Mouse (Mus musculus) midbrain, postnatal 0 days (tissue): ENCODE results near the gene Fscn1. TPM values are rescaled to one million over a fixed set of nuclear protein-coding genes. Genes with fewer than 3 reads are reported as not detected.
A peak's percentile ranks its signal among the peaks of the same experiment; 100 is the strongest.

ENCODE experiments used
- ATAC-seq: fragments of 200-750 bp; cut with Nextera tagmentation; 2 replicates; pipeline ENCODE4 v1.8.0; 2017; ENCODE audit warnings: moderate number of reproducible peaks, mild to moderate bottlenecking, moderate TSS enrichment, moderate library complexity; ENCODE audit not compliant: low FRiP score
- DNase-seq: peaks from one replicate; pipeline ENCODE4 v3.0.0-alpha.2; 2015; ENCODE audit warnings: low spot score
- H3K27ac ChIP-seq: fragments of 300-500 bp; sonication (generic); 2 replicates; pipeline ENCODE4 v1.5.1; 2014; ENCODE audit warnings: low read depth, mild to moderate bottlenecking, low read length, mixed read lengths
- H3K27me3 ChIP-seq: fragments of 300-500 bp; sonication (generic); 2 replicates; pipeline ENCODE4 v1.6.1; 2014; ENCODE audit warnings: low read length, control low read depth, mixed read lengths; ENCODE audit not compliant: insufficient read depth
- H3K36me3 ChIP-seq: fragments of 300-500 bp; sonication (generic); 2 replicates; pipeline ENCODE4 v1.6.1; 2014; ENCODE audit warnings: low read length, control low read depth, mixed read lengths; ENCODE audit not compliant: insufficient read depth
- H3K4me1 ChIP-seq: fragments of 300-500 bp; sonication (generic); 2 replicates; pipeline ENCODE4 v1.6.1; 2014; ENCODE audit warnings: mild to moderate bottlenecking, control low read depth, antibody characterized with exemption, low read length, mixed read lengths; ENCODE audit not compliant: insufficient read depth
- H3K4me2 ChIP-seq: fragments of 300-500 bp; sonication (generic); 2 replicates; pipeline ENCODE4 v1.6.1; 2014; ENCODE audit warnings: low read depth, mild to moderate bottlenecking, low read length, mixed read lengths; ENCODE audit not compliant: poor library complexity, severe bottlenecking
- H3K4me3 ChIP-seq: fragments of 300-500 bp; sonication (generic); 2 replicates; pipeline ENCODE4 v1.5.1; 2014; ENCODE audit warnings: low read depth, mild to moderate bottlenecking, low read length, moderate library complexity
- H3K9ac ChIP-seq: fragments of 300-500 bp; sonication (generic); replicated peaks from 2 replicates; pipeline ENCODE4 v1.6.1; 2014; ENCODE audit warnings: mild to moderate bottlenecking, low read length, moderate library complexity, mixed read lengths; ENCODE audit not compliant: poor library complexity, severe bottlenecking
- H3K9me3 ChIP-seq: fragments of 300-500 bp; sonication (generic); 2 replicates; pipeline ENCODE4 v1.6.1; 2016; ENCODE audit warnings: low read length, control low read depth
- CTCF ChIP-seq: IDR thresholded peaks from 2 replicates; pipeline ENCODE4 v1.5.1; 2016; ENCODE audit warnings: antibody characterized with exemption, mild to moderate bottlenecking
- WGBS: fragments of 180-500 bp; shearing (Covaris S2); extraction: QIAGEN DNeasy Blood & Tissue Kit; methylation state at CpG from one replicate; pipeline ENCODE4 v1.1.7; 2014; 5-methylcytosine and 5-hydroxymethylcytosine counted together
- polyA plus RNA-seq: library from polyadenylated mRNA; unstranded; fragments of >200 nt; fragmentation: Nextera tagmentation; extraction: Ambion mirVana; gene quantifications from 2 replicates; pipeline ENCODE4 v1.2.1, GENCODE M21; 2015
- total RNA-seq: library from RNA; depleted of rRNA; stranded (reverse); fragments of >200 nt; gene quantifications from 2 replicates; pipeline ENCODE4 v1.2.3, GENCODE M21; 2014; rRNA removed

Fscn1 gene
- total and polyA plus RNA-seq, 2 experiments from 2014 or later = 504 to 616 TPM

DNA sequence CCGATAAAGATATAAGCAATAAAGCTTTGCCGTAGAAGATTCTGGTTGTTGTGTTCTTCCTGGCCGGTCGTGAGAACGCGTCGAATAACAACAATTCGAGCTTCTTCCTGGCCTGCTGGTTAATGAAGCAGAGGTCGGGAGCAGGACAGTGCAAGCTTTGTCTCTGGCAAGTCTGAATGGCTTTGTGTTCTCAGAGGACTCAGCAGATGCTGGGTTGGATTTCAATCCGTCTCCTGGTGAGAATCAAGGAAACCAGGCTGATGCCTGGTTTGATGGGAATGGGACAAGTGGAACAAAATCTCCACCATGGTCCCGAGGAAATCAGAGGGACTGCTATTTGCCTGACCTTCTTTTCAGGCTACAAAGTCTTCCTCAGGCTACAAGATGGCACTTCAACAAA lies 49.2 kb downstream of the Fscn1 start:
- no peak overlapping the region; the same call in 1 of the 2 replicates for H3K9ac ChIP-seq
- DNase-seq = peak; percentile 70
- no peak for ATAC-seq
- WGBS = 52% methylated on average over 10 of the region's 11 CpGs
- TF ChIP-seq CTCF = no peak
- no peaks in the 10 kb centered on the region for H3K4me1 ChIP-seq
- peaks cover 18% of the 10 kb centered on the region for H3K36me3 ChIP-seq
- H3K4me2 ChIP-seq = no peak overlapping the region
- H3K27ac ChIP-seq = peak overlapping the region; percentile 7; the same call in 1 of the 2 replicates
- H3K27me3 ChIP-seq = no peaks in the 10 kb centered on the region
- H3K4me3 ChIP-seq = no peak overlapping the region
- no peaks in the 10 kb centered on the region for H3K9me3 ChIP-seq

GRCm38 (mm10) chr5:143017401-143017800 lies 57.3 kb downstream of the Fscn1 start:
- Histone ChIP-seq H3K9ac (no peak overlapping the region), H3K4me2 (no peak overlapping the region), H3K36me3 (peaks cover 23% of the 10 kb centered on the region), H3K4me3 (no peak overlapping the region), H3K4me1 (no peaks in the 10 kb centered on the region), H3K27ac (no peak overlapping the region), H3K9me3 (no peaks in the 10 kb centered on the region), H3K27me3 (no peaks in the 10 kb centered on the region)
- no peak for DNase-seq
- TF ChIP-seq CTCF = no peak
- whole genome bisulfite sequencing = 83% methylated on average over 5 of the region's 5 CpGs
- ATAC-seq = no peak

Other genes with a start within 250 kb of the Fscn1 start
- gene Tnrc18, start 142.7 kb upstream of the Fscn1 start, total RNA-seq = 114 and 142 TPM in 2 replicates
- gene Tnrc18, start 142.7 kb upstream of the Fscn1 start, polyA plus RNA-seq = 17.4 and 19.4 TPM in 2 replicates
- gene Fbxl18, start 64.9 kb upstream of the Fscn1 start, total RNA-seq = 52.8 and 67.5 TPM in 2 replicates
- gene Fbxl18, start 64.9 kb upstream of the Fscn1 start, polyA plus RNA-seq = 25.5 and 27.5 TPM in 2 replicates
- gene Actb, start 53.6 kb upstream of the Fscn1 start, total RNA-seq = 5,191 and 5,200 TPM in 2 replicates
- gene Actb, start 53.6 kb upstream of the Fscn1 start, polyA plus RNA-seq = 15,915 and 17,004 TPM in 2 replicates
- gene Rnf216, start 152.7 kb downstream of the Fscn1 start, total RNA-seq = 37.0 and 40.7 TPM in 2 replicates
- 22.1 and 27.5 TPM in 2 replicates for gene Rnf216, start 152.7 kb downstream of the Fscn1 start, polyA plus RNA-seq
- gene Olfr718-ps1, start 187.2 kb downstream of the Fscn1 start, total RNA-seq = not detected in 2 replicates
- gene Olfr718-ps1, start 187.2 kb downstream of the Fscn1 start, polyA plus RNA-seq = not detected in 2 replicates
- 15.2 and 22.7 TPM in 2 replicates for gene Rbak, start 220.4 kb downstream of the Fscn1 start, total RNA-seq
- 9.1 and 9.2 TPM in 2 replicates for gene Rbak, start 220.4 kb downstream of the Fscn1 start, polyA plus RNA-seq
- not detected in 2 replicates for gene Spdye4b, start 220.7 kb downstream of the Fscn1 start, total RNA-seq
- gene Spdye4b, start 220.7 kb downstream of the Fscn1 start, polyA plus RNA-seq = not detected in 2 replicates